Mouse (Mus musculus): Measurements from ENCODE around the gene Kalrn. TPM values are rescaled to one million over a fixed set of nuclear protein-coding genes. Genes with fewer than 3 reads are reported as not detected.

Gene Kalrn
- total RNA-seq, 2 experiments from 2014 or later = 233 to 236 TPM

DNA sequence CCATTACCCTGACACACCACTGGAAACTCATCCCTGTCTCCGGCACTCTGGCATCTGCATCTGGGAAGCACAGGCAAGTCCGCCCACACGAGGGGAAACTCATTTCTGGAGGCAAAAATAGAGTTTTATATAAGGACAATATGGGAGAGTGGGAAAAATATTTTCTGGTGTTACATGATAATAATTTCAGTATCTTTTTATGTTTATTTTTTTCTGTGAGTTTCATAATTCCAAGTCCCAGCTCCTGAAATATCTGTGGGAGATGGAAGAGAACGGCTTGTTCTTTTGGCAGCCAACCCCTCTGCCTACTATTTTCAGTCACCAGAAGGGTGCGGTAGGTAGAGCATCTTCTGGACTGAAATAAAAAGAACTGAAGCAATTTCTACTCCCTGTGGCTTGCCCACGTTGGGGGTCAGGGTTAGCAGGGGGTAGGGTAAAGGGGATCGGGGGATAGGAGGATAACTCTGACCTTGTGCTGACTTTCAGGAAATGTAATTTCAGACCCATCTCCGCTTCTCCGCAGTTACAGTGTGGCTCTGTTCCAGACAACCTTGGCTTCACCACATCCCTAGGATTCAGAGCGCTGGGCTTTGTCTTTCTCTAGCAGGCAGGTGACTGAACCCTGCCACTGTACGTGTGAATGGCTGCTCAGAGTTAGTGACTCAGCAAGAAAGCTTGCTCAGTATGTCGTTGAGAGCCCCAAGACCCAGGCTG lies 336.3 kb downstream of the Kalrn start:
- intact Hi-C loops (cut with DNase I) = no loop called here
- no peak for DNase-seq

DNA sequence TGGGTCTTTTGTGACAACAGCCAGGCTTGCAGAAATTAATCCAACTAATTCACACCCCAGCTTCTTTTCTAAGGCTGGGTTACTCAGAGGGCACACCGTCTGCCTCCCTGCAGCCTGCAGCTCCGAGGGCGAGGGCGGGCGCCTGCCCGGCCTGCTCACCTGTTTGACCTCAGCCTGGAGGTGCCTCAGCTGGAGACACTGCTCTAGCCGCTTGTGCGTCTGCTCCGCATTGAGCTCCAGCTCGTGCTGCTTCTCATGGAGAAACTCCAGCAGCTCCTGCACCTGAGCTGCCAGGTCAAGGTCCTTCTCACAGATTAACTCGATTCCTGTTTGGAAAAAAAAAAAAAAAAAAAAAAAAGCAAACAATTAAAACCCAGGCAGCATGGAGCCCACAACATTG lies 338.2 kb downstream of the Kalrn start:
- intact Hi-C loops (cut with DNase I) = no loop called here
- DNase-seq = no peak

DNA sequence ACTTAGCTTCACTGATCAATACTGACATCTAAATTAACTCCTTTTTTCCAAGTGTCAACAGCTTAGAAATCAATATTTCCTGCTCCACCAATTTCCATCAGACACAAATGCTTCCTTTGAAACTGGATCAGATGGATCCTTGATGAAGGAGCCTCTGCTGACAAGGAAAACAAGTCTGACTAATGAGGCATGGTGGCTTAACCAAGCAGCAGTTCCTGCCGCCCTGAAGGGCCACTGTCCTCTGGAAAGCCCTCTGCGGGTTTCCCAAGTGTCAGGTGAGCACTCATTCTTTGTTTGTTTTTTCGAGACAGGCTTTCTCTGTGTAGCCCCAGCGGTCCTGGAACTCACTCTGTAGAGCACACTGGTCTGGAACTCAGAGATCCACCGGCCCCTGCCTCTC lies 341.4 kb downstream of the Kalrn start:
- DNase-seq = no peak

DNA sequence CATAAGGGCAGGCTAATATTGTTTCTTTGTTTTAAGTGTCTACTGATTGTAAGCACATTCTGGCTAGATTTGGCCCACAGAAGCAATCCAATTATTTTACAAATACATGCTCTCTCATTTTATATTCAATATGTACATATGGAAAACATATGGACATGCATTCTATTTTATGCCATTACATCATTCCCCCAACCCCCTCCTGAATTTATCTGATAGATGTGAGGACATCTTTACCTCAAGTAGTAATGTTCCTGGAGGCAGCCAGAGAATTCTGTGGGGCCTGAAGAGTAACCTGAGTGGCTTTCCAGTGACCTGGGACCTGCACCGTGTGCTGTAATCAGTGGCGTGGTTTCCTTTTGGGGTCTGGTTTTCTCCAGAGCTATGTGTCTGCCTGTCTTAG lies 342.2 kb downstream of the Kalrn start:
- intact Hi-C loops (cut with DNase I) = no loop called here

More for the DNA sequence above, 341.4 kb downstream of the Kalrn start:
- intact Hi-C loops (cut with DNase I) = no loop called here

DNA sequence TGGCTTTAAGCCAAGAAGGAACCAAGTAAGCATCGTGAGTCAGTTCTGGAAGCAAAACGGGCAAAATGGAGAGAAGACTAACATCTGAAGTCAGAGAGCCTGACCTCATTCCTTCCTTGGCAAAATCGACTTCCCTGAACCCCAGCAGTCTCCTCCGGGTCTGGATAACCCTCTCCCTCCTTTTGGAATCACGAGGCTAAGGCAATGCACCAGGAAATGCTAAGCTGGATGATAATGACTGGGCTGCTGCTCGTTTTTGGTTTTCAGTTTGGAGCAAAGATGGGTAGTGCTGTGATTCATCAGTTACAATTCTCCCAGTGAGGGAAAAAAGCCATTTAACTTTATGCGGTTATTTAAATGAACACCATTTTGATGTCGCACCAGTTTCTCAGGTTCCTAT lies 344.0 kb downstream of the Kalrn start:
- intact Hi-C loops (cut with DNase I) = no loop called here
- no peak for DNase-seq

More for the DNA sequence above, 342.2 kb downstream of the Kalrn start:
- DNase-seq = no peak

DNA sequence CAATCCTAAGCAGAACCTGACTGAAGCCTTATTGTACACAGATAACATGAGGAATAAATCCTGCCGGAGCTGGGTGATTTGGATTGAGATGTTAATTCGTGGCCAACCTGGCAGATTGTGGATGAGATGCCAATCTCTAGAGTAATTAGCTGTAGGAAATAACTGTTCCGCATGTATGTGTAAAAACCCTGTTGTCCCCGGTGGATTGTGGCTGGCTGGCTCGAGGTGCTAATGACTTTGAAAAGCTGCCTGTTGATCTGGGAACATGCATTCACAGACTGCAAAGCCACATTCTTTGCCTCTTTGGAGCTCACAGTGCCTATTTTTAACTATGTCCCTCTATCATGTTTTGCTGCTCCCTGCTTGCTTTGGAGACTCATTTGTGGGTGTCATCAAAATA lies 344.7 kb downstream of the Kalrn start:
- peak; percentile 11 for DNase-seq
- intact Hi-C loops (cut with DNase I) = no loop called here

DNA sequence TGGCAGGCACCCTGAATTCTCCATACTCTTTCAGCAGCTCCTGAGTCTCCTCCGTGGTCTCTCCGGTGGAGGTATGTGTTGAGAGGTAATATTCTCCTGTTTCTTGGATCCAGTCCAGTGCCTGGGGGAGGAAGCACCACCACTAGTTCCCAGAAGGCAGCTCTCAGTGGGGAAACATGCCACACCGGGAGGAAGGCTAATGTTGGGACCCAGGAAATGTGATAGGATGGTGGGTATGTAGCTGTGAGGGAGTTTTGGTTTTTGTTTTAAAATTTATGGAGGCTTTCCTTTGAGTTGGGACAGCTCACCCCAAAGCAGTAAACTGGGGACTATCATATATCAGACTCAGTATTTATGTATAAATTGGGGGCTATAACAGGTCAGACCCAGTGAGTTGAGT lies 361.2 kb downstream of the Kalrn start:
- intact Hi-C loops (cut with DNase I) = no loop called here
- no peak for DNase-seq

DNA sequence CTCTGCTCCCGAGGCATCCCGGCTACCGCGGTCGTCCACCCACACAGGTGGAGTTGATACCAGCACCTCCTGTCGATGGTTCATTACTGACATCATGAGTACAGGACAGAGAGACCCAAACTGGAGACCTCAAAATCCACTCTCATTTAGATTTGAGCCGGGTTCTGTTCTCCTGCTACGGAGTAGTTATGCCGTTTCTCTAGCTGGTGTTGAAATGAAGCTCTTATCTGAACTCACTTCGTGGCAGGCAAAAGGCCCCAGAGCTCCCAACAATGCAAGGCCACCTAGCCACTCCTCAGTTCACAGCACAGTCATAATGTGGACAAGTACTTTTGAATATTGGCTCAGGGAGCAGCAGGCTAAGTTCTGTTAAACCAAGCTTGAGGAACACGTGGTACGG lies 362.1 kb downstream of the Kalrn start:
- intact Hi-C loops (cut with DNase I) = no loop called here

DNA sequence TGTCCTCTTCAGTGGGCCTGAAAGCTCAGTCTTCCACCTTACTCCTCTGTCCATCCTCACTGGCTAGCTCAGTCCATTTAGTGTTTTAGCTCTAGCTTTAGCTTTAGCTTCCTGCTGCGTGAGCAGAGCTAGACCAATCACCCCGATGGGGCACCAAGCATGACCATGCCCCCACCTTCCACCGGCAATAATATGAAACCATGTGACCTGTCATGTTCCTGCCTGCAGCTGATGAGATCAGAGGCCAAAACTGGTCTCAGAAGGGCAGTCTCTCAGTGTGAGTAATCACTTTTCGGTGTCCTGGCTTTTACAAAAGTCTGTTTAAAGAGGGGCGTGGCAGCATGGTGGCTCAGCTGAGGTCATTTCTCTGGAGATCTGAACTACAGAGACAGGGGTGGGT lies 364.6 kb downstream of the Kalrn start:
- intact Hi-C loops (cut with DNase I) = loop anchor here (10.0 kb wide), 1 partner anchor 86 kb away; no protein-coding TSS in a partner anchor
- no peak for DNase-seq

More for the DNA sequence above, 362.1 kb downstream of the Kalrn start:
- DNase-seq = no peak

DNA sequence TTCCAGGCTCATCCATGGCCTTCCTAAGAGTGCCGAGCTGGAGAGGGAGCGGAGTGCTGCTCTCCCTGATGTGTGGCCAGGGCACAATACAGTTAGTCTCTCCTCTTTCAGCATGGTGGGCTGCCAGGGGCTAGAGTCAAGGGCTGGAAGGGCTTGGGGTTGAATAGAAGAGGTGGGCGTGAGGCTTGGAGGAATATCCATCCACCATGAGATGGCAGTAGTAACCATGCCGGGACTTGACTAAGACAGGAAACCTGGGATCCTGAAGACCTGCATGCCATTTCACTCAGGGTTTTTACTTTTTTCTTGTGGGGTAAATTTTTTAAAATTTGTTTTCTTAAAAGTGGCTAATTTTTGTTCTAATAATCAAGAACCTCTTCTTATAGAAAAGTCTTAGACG lies 365.4 kb downstream of the Kalrn start:
- intact Hi-C loops (cut with DNase I) = loop anchor here (10.0 kb wide), 1 partner anchor 87 kb away; no protein-coding TSS in a partner anchor
- DNase-seq = no peak

DNA sequence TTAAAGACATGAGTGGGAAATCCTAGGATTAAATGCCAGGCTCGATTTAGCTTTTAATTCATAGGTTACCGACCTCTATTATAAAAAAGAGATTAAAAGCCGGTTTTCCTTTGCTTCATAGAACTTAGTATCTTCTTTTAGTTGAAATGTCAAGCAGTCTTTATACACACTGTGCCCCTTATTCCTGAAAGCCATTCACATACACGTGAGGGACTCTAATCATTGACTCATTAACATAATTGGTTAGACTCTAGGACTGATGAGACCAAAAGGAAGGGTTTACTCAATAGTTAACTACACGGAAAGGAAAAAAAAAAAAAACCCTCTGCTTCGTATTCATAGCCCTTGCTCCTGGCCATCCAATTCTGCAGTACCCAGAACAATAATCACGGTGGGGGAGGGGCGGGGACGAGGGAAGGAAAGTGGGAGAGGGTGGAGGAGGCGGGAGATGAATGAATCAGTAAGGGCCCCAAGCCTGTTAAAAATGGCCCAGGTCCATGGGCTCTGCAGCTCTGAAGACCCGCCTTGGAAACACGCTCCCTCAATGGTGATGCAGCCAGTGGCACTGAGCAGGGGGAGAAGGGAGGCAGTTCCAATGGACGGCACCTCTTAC lies 368.7 kb downstream of the Kalrn start:
- no peak for DNase-seq
- intact Hi-C loops (cut with DNase I) = loop anchor here (10.0 kb wide), 1 partner anchor 90 kb away; no protein-coding TSS in a partner anchor

DNA sequence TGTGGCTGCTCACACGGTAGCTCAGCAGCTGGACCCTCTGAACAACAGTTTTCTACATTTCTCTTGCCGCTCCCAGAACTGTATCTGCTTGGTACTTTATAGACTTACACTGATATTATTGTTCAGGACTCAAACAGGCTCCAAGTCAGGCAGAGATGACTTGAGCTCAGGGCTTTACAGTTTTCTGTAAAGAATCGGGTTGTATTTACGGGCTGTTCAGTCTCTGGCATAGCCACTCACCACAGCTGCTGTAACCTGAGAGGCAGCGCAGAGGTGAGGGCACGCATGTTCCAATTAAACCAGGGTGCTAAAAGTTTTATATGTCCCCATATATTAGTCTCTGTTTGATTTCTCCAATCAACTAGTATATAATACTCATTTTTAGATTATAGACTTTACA lies 373.8 kb downstream of the Kalrn start:
- intact Hi-C loops (cut with DNase I) = loop anchor here (10.0 kb wide), 1 partner anchor 495 kb away; the partner anchor contains the start of gene Ccdc14

DNA sequence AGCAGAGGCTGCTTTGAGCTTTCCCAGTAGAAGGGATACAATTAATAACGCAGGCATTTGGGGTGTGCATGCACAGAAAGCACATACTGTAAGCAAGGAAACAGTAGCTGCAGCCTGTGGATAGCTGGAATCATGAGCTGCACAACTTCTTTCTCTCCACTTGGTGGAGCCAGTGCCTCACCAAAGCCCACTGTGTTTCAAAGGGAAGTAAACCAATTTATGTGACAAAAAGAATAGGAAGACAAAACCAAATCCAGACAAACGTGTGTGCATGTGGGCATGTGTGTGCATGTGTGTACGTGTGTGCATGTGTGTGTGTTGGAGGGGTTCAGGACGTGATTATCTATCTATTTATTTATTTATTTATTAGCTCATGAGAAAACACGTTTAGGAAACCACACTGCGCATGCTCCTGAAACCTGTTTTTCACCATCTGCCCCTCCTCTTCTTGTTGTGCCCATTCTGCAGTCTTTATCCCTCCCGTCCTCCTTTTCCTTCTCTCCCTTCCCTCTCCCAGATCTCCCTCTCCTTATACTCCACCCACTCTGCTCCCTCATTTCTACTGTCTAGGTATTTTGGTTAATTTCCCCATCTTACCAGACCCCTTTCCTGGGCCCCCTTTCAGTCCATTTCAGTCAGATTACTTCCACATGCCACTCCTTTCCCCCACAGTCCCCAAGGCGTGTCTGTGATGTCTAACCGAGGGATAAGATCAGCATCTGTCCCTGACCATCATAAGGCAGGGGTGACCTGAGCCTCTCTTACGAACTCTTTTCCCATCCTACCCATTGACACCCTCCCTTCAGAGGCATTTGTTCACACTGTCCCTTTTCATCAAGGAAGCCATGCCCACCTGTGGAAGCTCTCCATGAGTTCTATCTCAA lies 380.1 kb downstream of the Kalrn start:
- intact Hi-C loops (cut with DNase I) = loop anchor here (10.0 kb wide), 1 partner anchor 502 kb away; the partner anchor contains the start of gene Ccdc14
- DNase-seq = peak; percentile 32

More for the DNA sequence above, 373.8 kb downstream of the Kalrn start:
- no peak for DNase-seq

DNA sequence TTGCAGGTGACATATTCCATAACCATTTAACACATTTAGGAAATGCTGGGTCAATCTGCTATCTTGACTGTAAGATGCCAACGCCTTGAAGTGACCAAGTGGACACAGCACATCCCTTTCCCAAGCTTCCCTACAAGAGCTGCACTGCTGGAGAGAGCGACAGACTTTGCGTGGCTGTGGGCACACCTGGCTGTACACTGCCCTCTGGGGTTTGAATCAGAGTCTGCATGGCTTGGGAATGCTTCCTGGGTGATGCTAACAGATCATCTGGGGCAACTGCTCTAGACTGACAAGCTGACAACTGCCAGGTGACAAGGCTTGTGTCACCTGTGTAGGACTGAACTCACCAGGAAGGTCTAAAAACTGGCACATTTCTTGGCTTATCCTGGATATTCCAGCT lies 388.6 kb downstream of the Kalrn start:
- DNase-seq = no peak
- intact Hi-C loops (cut with DNase I) = no loop called here

DNA sequence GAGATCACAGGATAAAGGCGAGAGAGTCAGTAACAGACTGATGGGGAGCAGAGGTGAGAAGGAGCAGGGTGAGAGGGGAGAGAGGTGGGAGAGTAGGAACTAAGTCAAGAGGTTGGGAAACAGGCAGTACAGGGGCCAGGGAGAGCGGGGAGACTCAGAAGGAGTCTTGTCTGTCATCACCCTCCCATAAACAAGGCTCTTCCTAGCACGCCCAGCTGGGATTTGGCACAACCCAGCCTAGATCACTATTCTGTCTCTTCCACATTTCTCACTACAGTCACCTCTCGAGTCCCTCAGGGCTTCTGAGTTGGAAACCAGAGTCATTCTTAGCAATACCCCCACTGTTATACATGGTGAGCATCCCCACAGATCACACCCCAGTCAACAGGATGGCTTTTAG lies 390.1 kb downstream of the Kalrn start:
- DNase-seq = no peak
- intact Hi-C loops (cut with DNase I) = no loop called here

DNA sequence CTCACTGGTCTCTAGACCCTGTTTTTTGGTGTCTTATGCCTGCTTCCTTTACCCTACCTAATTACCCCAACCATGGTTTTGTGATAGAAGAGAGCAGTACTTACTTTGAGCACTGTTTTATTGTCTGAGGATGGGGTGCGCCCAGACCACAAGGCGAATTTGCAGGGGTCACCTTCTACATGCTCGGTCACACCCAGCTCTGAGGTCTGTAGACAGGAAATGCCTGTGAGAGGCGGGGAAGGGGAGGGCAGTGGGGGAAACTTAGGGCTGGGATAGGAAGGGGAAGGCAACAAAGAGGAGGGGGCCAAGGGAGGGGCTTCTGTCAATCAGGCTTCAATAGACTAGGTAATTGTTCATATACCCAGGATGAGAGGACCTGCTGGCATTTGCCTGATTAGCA lies 397.7 kb downstream of the Kalrn start:
- intact Hi-C loops (cut with DNase I) = no loop called here
- no peak for DNase-seq

DNA sequence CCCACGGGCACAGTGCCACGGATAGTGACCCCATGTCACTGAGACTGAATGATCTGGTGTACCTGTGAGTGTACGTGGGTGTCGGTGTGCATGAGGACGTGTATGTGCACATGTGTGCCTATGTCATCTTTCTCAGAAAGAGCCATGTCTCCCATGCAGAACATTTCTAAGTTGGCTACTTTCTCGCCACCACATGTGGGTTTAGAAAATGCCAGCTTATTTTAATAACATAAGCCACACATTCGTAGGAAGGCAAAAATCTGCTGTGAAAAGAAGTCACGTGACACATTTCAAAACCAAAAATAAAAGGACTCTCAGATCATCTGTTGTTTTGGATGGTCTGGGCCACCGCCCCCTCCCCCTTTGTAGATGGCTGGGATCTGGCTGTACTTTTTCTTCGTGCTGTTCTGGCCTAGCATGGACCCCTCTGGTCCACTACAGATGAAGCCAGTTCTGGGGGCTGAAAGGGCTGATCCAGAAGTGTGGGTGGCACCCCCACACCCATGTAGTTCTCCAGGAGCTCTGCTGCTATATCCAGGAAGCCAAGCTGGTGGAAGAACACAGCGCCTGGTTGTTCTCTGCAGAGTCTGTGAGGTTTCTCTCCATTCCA lies 400.7 kb downstream of the Kalrn start:
- no peak for DNase-seq
- intact Hi-C loops (cut with DNase I) = no loop called here

DNA sequence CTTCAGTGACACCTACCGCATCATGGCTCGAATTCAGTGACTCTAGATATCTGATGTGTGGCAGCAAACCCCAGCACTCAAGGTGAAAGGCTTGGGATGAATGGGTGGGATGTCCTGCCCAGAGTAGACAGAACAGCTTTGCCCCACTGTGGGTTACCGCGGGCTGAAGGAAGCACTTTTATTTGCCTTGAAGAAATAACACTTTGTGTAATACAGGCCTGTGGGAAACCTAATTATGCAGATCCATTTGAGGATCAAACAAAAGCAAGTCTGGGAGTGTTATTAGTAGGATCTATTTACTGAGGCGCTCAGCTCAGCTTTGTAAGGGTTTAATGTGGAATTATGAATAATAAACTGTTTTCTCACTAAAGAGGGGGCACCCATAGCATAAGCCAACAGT lies 406.3 kb downstream of the Kalrn start:
- DNase-seq = no peak
- intact Hi-C loops (cut with DNase I) = no loop called here

DNA sequence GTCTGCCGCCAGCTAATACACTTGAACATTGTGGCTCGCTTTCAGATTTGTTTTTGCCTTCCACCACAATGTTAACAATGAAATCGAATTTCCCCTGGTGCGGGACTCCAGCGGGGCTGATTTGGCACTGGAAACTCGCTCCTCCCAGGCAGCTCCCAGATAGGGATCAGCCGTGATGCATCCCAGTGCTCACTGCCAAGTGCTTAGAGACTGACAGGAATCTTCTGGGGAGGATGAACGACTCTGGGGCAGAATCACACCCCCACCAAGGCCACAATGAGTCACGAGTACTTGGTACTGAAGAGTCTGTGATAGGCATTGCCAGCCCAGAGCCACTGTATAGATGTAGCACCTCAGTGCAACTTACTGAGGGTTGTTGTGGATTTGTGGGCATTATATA lies 410.2 kb downstream of the Kalrn start:
- DNase-seq = no peak
- intact Hi-C loops (cut with DNase I) = no loop called here

DNA sequence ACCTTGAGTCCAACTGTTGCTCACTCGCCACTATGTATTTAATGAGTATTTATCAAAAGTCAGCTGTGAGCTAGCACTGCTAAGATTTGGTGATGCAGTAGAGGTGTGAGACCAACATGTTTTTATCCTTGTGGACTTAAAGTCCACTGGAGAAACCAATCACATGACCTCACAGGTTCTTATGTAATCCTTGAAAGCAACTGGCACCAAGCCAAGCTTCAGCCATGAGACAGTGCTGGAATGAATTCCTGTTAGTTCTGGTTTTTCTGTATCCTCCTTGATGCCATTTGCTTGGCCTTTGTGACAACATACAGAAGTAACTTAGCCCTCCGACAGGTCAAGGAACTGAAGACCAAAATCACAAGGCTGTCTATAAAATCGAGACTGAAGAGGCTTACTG lies 413.8 kb downstream of the Kalrn start:
- intact Hi-C loops (cut with DNase I) = no loop called here
- no peak for DNase-seq

Measured in left cerebral cortex, postnatal 4 days (tissue).